Mouse (Mus musculus): ENCODE measurements around the gene Shroom3. TPM values are rescaled to one million over a fixed set of nuclear protein-coding genes. Genes with fewer than 3 reads are reported as not detected.
"Not testable (repeated sequence)": the region's sequence is repeated elsewhere in the genome, so short reads cannot be mapped to it uniquely, and the experiment has no call there.

Shroom3 gene
- polyA plus RNA-seq, 1 experiment from 2014 or later = 15.2 TPM

DNA sequence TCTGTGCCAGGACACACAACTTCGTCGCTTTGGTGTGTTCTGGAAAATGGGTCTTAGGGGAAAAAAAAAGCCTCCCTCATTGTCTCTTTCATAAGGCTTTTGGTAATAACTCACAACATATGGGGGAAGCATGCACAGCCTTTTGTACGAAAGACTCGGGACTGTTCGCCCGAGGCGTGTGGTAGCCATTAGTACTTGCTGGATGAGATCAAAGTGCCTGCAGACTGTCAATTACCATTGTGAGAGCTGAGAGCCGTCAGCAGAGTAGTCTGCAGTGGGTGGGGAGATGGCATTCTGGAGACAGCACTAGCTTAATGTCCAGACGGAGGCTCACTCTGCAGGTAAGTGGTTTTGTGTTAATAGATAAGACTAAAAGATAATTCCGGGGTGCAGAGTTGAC is 232.2 kb downstream of the Shroom3 start:
- ATAC-seq (replicated peaks; ENCODE audit: low FRiP score) (peak; percentile 60), DNase-seq (ENCODE audit: low spot score) (peak; percentile 71)
- Histone ChIP-seq H3K4me3 (ENCODE audit: low read depth, low read length) (no peak overlapping the region), H3K27me3 (ENCODE audit: control insufficient read depth, insufficient read depth, low read length) (no peaks in the 10 kb centered on the region), H3K9ac (ENCODE audit: low read length) (no peak overlapping the region), H3K9me3 (ENCODE audit: control insufficient read depth, low read length) (no peaks in the 10 kb centered on the region), H3K4me1 (replicated peaks; ENCODE audit: control insufficient read depth, insufficient read depth, low read length) (peaks cover 25% of the 10 kb centered on the region), H3K27ac (ENCODE audit: low read depth, low read length) (no peak overlapping the region), H3K4me2 (ENCODE audit: low read depth, low read length, severe bottlenecking) (no peak overlapping the region), H3K36me3 (ENCODE audit: control insufficient read depth, insufficient read depth, low read length) (no peaks in the 10 kb centered on the region)
- 21% methylated on average over 10 of the region's 10 CpGs for WGBS

GRCm38 (mm10) chr5:92917755-92918154 is 234.5 kb downstream of the Shroom3 start:
- ATAC-seq (replicated peaks; ENCODE audit: low FRiP score) = no peak
- H3K9me3 ChIP-seq (ENCODE audit: control insufficient read depth, low read length) = no peaks in the 10 kb centered on the region
- H3K4me1 ChIP-seq (replicated peaks; ENCODE audit: control insufficient read depth, insufficient read depth, low read length) = peaks cover 25% of the 10 kb centered on the region

DNA sequence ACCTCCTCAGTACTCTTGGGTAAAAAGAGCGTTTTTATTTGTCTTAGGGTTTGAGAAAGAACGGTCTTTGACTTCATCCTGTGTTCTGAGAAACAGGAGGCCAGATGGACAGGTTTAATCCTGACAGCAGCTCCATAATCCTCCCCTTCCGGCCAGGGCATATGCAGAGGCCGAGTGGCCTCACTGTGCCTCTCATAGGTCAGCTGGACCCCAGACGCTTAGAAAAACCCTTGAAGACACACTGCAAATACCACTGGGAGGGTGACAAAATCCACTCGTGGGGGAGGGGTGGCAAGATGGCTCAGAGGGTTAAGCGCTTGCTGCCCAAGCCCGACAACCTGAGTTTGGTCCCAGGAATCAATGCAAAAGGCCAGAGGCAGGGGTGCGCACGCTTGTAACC is 234.9 kb downstream of the Shroom3 start:
- H3K27ac ChIP-seq (ENCODE audit: low read depth, low read length) = no peak overlapping the region
- no peak overlapping the region for H3K9ac ChIP-seq (ENCODE audit: low read length)
- 25% methylated on average over 10 of the region's 10 CpGs for WGBS
- H3K9me3 ChIP-seq (ENCODE audit: control insufficient read depth, low read length) = no peaks in the 10 kb centered on the region
- no peaks in the 10 kb centered on the region for H3K27me3 ChIP-seq (ENCODE audit: control insufficient read depth, insufficient read depth, low read length)
- no peak for DNase-seq (ENCODE audit: low spot score)
- no peak for ATAC-seq (replicated peaks; ENCODE audit: low FRiP score)
- H3K4me1 ChIP-seq (replicated peaks; ENCODE audit: control insufficient read depth, insufficient read depth, low read length) = peaks cover 25% of the 10 kb centered on the region
- no peak overlapping the region for H3K4me2 ChIP-seq (ENCODE audit: low read depth, low read length, severe bottlenecking)
- no peak overlapping the region for H3K4me3 ChIP-seq (ENCODE audit: low read depth, low read length)
- H3K36me3 ChIP-seq (ENCODE audit: control insufficient read depth, insufficient read depth, low read length) = no peaks in the 10 kb centered on the region; the same call in 1 of the 2 replicates

More at GRCm38 (mm10) chr5:92917755-92918154, 234.5 kb downstream of the Shroom3 start:
- DNase-seq (ENCODE audit: low spot score) = no peak
- Histone ChIP-seq H3K27me3 (ENCODE audit: control insufficient read depth, insufficient read depth, low read length) (no peaks in the 10 kb centered on the region), H3K27ac (ENCODE audit: low read depth, low read length) (no peak overlapping the region), H3K9ac (ENCODE audit: low read length) (no peak overlapping the region), H3K36me3 (ENCODE audit: control insufficient read depth, insufficient read depth, low read length) (no peaks in the 10 kb centered on the region; the same call in 1 of the 2 replicates), H3K4me2 (ENCODE audit: low read depth, low read length, severe bottlenecking) (no peak overlapping the region), H3K4me3 (ENCODE audit: low read depth, low read length) (no peak overlapping the region)
- 76% methylated on average over 6 of the region's 6 CpGs for WGBS

DNA sequence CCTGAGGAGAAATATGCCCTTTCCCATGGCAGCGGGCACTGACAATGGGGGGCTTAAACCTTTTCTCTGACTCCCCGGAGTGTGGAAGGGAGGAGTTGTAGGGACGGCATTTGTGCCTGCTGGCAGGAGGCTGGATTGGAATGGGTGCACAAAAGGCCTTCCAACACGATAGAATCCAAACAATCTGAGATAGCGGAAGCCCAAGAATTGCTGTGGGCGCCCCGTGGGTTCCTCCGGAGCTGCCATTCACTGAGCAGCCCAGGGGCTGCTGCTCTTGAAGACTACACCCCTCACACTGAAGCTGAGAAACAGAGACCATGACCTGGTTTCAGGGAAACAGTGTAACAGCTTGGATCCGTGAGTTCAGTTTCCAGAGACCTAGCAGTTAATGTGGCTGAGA is 235.6 kb downstream of the Shroom3 start:
- peak overlapping the region; percentile 8; the same call in 1 of the 2 replicates for H3K4me2 ChIP-seq (ENCODE audit: low read depth, low read length, severe bottlenecking)
- ATAC-seq (replicated peaks; ENCODE audit: low FRiP score) (0 out of 2 replicates have a peak, but pooled peaks have one; percentile 11), DNase-seq (ENCODE audit: low spot score) (no peak)
- 20% methylated on average over 9 of the region's 9 CpGs for WGBS
- no peak overlapping the region for H3K9ac ChIP-seq (ENCODE audit: low read length)
- no peaks in the 10 kb centered on the region for H3K27me3 ChIP-seq (ENCODE audit: control insufficient read depth, insufficient read depth, low read length)
- no peak overlapping the region for H3K4me3 ChIP-seq (ENCODE audit: low read depth, low read length)
- H3K4me1 ChIP-seq (replicated peaks; ENCODE audit: control insufficient read depth, insufficient read depth, low read length) = peaks cover 25% of the 10 kb centered on the region
- H3K27ac ChIP-seq (ENCODE audit: low read depth, low read length) = 0 out of 2 replicates have a peak overlapping the region, but pooled peaks have one; percentile 10
- H3K9me3 ChIP-seq (ENCODE audit: control insufficient read depth, low read length) = no peaks in the 10 kb centered on the region
- no peaks in the 10 kb centered on the region; the same call in 1 of the 2 replicates for H3K36me3 ChIP-seq (ENCODE audit: control insufficient read depth, insufficient read depth, low read length)

DNA sequence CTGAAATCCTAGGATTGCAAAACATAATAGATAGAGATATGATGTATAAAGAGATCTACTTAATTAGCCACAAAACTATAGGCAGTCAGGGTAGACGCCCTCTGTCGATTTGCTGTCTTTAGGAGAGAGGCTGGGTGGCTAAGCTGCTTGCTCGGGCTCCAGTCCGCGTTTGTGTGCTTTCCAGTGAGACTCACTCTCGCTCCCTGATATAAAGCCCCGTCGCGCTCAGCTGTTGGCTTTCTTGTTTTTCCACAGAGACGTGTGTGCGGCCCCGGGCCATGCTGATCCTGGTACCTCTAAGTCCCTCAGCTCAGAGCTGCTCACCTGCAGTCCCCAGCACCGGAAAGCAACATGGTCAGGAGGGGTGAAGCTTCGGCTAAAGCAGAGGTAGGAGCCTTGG is 236.2 kb downstream of the Shroom3 start:
- no peaks in the 10 kb centered on the region for H3K27me3 ChIP-seq (ENCODE audit: control insufficient read depth, insufficient read depth, low read length)
- no peak overlapping the region for H3K4me2 ChIP-seq (ENCODE audit: low read depth, low read length, severe bottlenecking)
- no peak overlapping the region for H3K4me3 ChIP-seq (ENCODE audit: low read depth, low read length)
- ATAC-seq (replicated peaks; ENCODE audit: low FRiP score) (no peak), DNase-seq (ENCODE audit: low spot score) (no peak)
- H3K27ac ChIP-seq (ENCODE audit: low read depth, low read length) = 0 out of 2 replicates have a peak overlapping the region, but pooled peaks have one; percentile 10
- 50% methylated on average over 14 of the region's 14 CpGs for WGBS
- peaks cover 25% of the 10 kb centered on the region for H3K4me1 ChIP-seq (replicated peaks; ENCODE audit: control insufficient read depth, insufficient read depth, low read length)
- no peak overlapping the region for H3K9ac ChIP-seq (ENCODE audit: low read length)
- H3K9me3 ChIP-seq (ENCODE audit: control insufficient read depth, low read length) = no peaks in the 10 kb centered on the region
- no peaks in the 10 kb centered on the region; the same call in 1 of the 2 replicates for H3K36me3 ChIP-seq (ENCODE audit: control insufficient read depth, insufficient read depth, low read length)

- Histone ChIP-seq H3K9ac (ENCODE audit: low read length) (no peak overlapping the region), H3K4me1 (replicated peaks; ENCODE audit: control insufficient read depth, insufficient read depth, low read length) (peaks cover 17% of the 10 kb centered on the region), H3K27me3 (ENCODE audit: control insufficient read depth, insufficient read depth, low read length) (no peaks in the 10 kb centered on the region), H3K4me2 (ENCODE audit: low read depth, low read length, severe bottlenecking) (no peak overlapping the region), H3K4me3 (ENCODE audit: low read depth, low read length) (no peak overlapping the region), H3K36me3 (ENCODE audit: control insufficient read depth, insufficient read depth, low read length) (no peaks in the 10 kb centered on the region; the same call in 1 of the 2 replicates), H3K9me3 (ENCODE audit: control insufficient read depth, low read length) (no peaks in the 10 kb centered on the region), H3K27ac (ENCODE audit: low read depth, low read length) (no peak overlapping the region)
- no peak for DNase-seq (ENCODE audit: low spot score)
- 91% methylated on average over 8 of the region's 8 CpGs for WGBS
- ATAC-seq (replicated peaks; ENCODE audit: low FRiP score) = no peak
These were observed 237.7 kb downstream of the Shroom3 start for GRCm38 (mm10) chr5:92920984-92921383.

DNA sequence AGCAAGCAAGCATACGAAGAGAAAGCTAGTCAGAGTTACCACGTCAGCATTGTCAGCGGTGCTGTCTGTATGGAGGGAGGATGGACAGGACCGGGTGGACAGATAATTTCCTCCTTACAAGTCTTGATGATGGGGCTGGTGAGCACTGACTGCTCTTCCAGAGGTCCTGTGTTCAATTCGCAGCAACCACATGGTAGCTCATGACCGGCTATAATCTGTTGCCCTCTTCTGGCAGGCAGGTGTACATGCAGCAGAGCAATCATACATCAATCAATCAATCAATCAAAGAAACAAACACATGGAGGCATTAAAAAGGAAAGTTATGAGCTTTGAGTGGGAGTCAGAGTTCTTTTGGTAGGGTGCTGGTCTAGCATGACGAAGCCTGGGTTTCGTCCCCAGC is 238.5 kb downstream of the Shroom3 start:
- DNase-seq (ENCODE audit: low spot score) = no peak
- no peak for ATAC-seq (replicated peaks; ENCODE audit: low FRiP score)
- Histone ChIP-seq H3K9me3 (ENCODE audit: control insufficient read depth, low read length) (no peaks in the 10 kb centered on the region), H3K4me2 (ENCODE audit: low read depth, low read length, severe bottlenecking) (no peak overlapping the region), H3K4me1 (replicated peaks; ENCODE audit: control insufficient read depth, insufficient read depth, low read length) (peaks cover 13% of the 10 kb centered on the region), H3K27ac (ENCODE audit: low read depth, low read length) (no peak overlapping the region), H3K4me3 (ENCODE audit: low read depth, low read length) (no peak overlapping the region), H3K9ac (ENCODE audit: low read length) (no peak overlapping the region), H3K36me3 (ENCODE audit: control insufficient read depth, insufficient read depth, low read length) (no peaks in the 10 kb centered on the region; the same call in 1 of the 2 replicates), H3K27me3 (ENCODE audit: control insufficient read depth, insufficient read depth, low read length) (no peaks in the 10 kb centered on the region)
- 85% methylated on average over 8 of the region's 8 CpGs for whole genome bisulfite sequencing

GRCm38 (mm10) chr5:92922981-92923380 is 239.7 kb downstream of the Shroom3 start:
- not testable (repeated sequence) for H3K9me3 ChIP-seq (ENCODE audit: control insufficient read depth, low read length); H3K27me3 ChIP-seq (ENCODE audit: control insufficient read depth, insufficient read depth, low read length); H3K4me3 ChIP-seq (ENCODE audit: low read depth, low read length); H3K27ac ChIP-seq (ENCODE audit: low read depth, low read length); H3K9ac ChIP-seq (ENCODE audit: low read length); ATAC-seq (replicated peaks; ENCODE audit: low FRiP score); DNase-seq (ENCODE audit: low spot score); H3K4me2 ChIP-seq (ENCODE audit: low read depth, low read length, severe bottlenecking); H3K36me3 ChIP-seq (ENCODE audit: control insufficient read depth, insufficient read depth, low read length)
- 92% methylated on average over 5 of the region's 5 CpGs for WGBS
- H3K4me1 ChIP-seq (replicated peaks; ENCODE audit: control insufficient read depth, insufficient read depth, low read length) = peaks cover 13% of the 10 kb centered on the region

GRCm38 (mm10) chr5:92924851-92925477 is 241.7 kb downstream of the Shroom3 start:
- no peaks in the 10 kb centered on the region; the same call in 1 of the 2 replicates for H3K36me3 ChIP-seq (ENCODE audit: control insufficient read depth, insufficient read depth, low read length)

More at GRCm38 (mm10) chr5:92924851-92925477, 241.7 kb downstream of the Shroom3 start:
- no peak overlapping the region for H3K27ac ChIP-seq (ENCODE audit: low read depth, low read length)
- DNase-seq (ENCODE audit: low spot score) (peak; percentile 60), ATAC-seq (replicated peaks; ENCODE audit: low FRiP score) (peak; percentile 64; the same call in 1 of the 2 replicates)
- no peak overlapping the region for H3K4me3 ChIP-seq (ENCODE audit: low read depth, low read length)
- no peaks in the 10 kb centered on the region; the same call in 1 of the 2 replicates for H3K4me1 ChIP-seq (replicated peaks; ENCODE audit: control insufficient read depth, insufficient read depth, low read length)
- H3K4me2 ChIP-seq (ENCODE audit: low read depth, low read length, severe bottlenecking) = peak overlapping the region; percentile 1; the same call in 1 of the 2 replicates
- no peaks in the 10 kb centered on the region for H3K9me3 ChIP-seq (ENCODE audit: control insufficient read depth, low read length)
- WGBS = 7% methylated on average over 17 of the region's 17 CpGs
- H3K9ac ChIP-seq (ENCODE audit: low read length) = no peak overlapping the region
- no peaks in the 10 kb centered on the region for H3K27me3 ChIP-seq (ENCODE audit: control insufficient read depth, insufficient read depth, low read length)
